Mouse (Mus musculus) stomach, postnatal 0 days (tissue): Measurements from ENCODE around the gene Iqschfp.

Source experiments
- CTCF ChIP-seq: IDR thresholded peaks from 2 replicates; pipeline ENCODE4 v1.5.1; 2016; ENCODE audit warnings: antibody characterized with exemption, low read depth, mild to moderate bottlenecking, moderate library complexity
- EP300 ChIP-seq: optimal IDR thresholded peaks from 2 replicates; pipeline ENCODE3; 2016; ENCODE audit warnings: antibody characterized with exemption

- TF ChIP-seq CTCF (no peak), EP300 (no peak)
Measured at GRCm38 (mm10) chr3:68563922-68564321, 671.9 kb downstream of the Iqschfp start.
